Mouse (Mus musculus) ES-E14 (cell line): ENCODE measurements around the gene Kcnk12. TPM values are rescaled to one million over a fixed set of nuclear protein-coding genes. Genes with fewer than 3 reads are reported as not detected.
A peak's percentile ranks its signal among the peaks of the same experiment; 100 is the strongest.

ENCODE experiments used
- DNase-seq: peaks from one replicate; pipeline ENCODE4 v3.0.0-alpha.2; 2013; ENCODE audit warnings: low read depth, low spot score
- H3K27ac ChIP-seq: 2 replicates; pipeline ENCODE4 v1.5.1; 2012; ENCODE audit warnings: low read depth, mild to moderate bottlenecking, low read length, moderate library complexity, mixed read lengths; ENCODE audit not compliant: poor library complexity, insufficient read depth, severe bottlenecking
- H3K36me3 ChIP-seq: 2 replicates; pipeline ENCODE4 v1.6.1; 2012; ENCODE audit warnings: mild to moderate bottlenecking, low read length, moderate library complexity, mixed read lengths; ENCODE audit not compliant: control insufficient read depth, poor library complexity, insufficient read depth, severe bottlenecking
- H3K4me1 ChIP-seq, 2 experiments: fragments of 150-350 bp in 1 of 2; sonication (generic) in 1 of 2; 2 replicates each; pipeline ENCODE4 v1.6.1; 2012; ENCODE audit warnings: low read length in 2 of 2, mild to moderate bottlenecking in 1 of 2, mixed read lengths in 1 of 2; ENCODE audit not compliant: control insufficient read depth in 2 of 2, insufficient read depth in 2 of 2, poor library complexity in 1 of 2
- H3K4me3 ChIP-seq, 2 experiments: fragments of 150-350 bp in 1 of 2; sonication (generic) in 1 of 2; 2 replicates each; pipeline ENCODE4 v1.5.1; 2012; ENCODE audit warnings: low read length in 2 of 2, low read depth in 1 of 2, mild to moderate bottlenecking in 1 of 2, mixed read lengths in 1 of 2; ENCODE audit not compliant: insufficient read depth in 1 of 2, poor library complexity in 1 of 2, severe bottlenecking in 1 of 2
- H3K9ac ChIP-seq: 2 replicates; pipeline ENCODE4 v1.6.1; 2012; ENCODE audit warnings: low read depth, mild to moderate bottlenecking, low read length, mixed read lengths; ENCODE audit not compliant: poor library complexity, insufficient read depth, severe bottlenecking
- H3K9me3 ChIP-seq: fragments of 150-350 bp; sonication (generic); 2 replicates; pipeline ENCODE4 v1.6.1; 2012; ENCODE audit warnings: low read depth, mild to moderate bottlenecking, low read length; ENCODE audit not compliant: control insufficient read depth, insufficient read depth
- CHD2 ChIP-seq: IDR thresholded peaks from 2 replicates; pipeline ENCODE4 v1.6.1; 2014; ENCODE audit warnings: mild to moderate bottlenecking, low read depth, low read length, inconsistent platforms
- HCFC1 ChIP-seq: IDR thresholded peaks from 2 replicates; pipeline ENCODE4 v1.6.1; 2012; ENCODE audit warnings: low read length, inconsistent platforms, borderline replicate concordance; ENCODE audit not compliant: insufficient read depth
- MAFK ChIP-seq: IDR thresholded peaks from 2 replicates; pipeline ENCODE4 v1.6.1; 2014; ENCODE audit warnings: mild to moderate bottlenecking, low read depth, low read length, inconsistent platforms; ENCODE audit not compliant: insufficient read depth
- ZC3H11A ChIP-seq: IDR thresholded peaks from 2 replicates; pipeline ENCODE4 v1.6.1; 2012; ENCODE audit warnings: low read depth, mild to moderate bottlenecking, inconsistent platforms, low read length, borderline replicate concordance
- ZNF384 ChIP-seq: IDR thresholded peaks from 2 replicates; pipeline ENCODE4 v1.6.1; 2012; ENCODE audit warnings: low read depth, low read length, inconsistent platforms
- in situ Hi-C, 2 experiments: fragments of 600-800 bp; cut with MboI; formaldehyde crosslinking; loops; one replicate each; pipeline ENCODE4 v1.15.1; 2025; ENCODE audit warnings: low sequenced_read_pairs in 2 of 2, inconsistent platforms in 1 of 2; ENCODE audit not compliant: unreplicated experiment in 2 of 2
- total RNA-seq: library from RNA; depleted of rRNA; stranded (reverse); fragments of 300-350 nt; gene quantifications from 2 replicates; pipeline ENCODE4 v1.2.3, GENCODE M21; 2012; rRNA removed

The Kcnk12 gene
- total RNA-seq, 1 experiment: 1.8 TPM

DNA sequence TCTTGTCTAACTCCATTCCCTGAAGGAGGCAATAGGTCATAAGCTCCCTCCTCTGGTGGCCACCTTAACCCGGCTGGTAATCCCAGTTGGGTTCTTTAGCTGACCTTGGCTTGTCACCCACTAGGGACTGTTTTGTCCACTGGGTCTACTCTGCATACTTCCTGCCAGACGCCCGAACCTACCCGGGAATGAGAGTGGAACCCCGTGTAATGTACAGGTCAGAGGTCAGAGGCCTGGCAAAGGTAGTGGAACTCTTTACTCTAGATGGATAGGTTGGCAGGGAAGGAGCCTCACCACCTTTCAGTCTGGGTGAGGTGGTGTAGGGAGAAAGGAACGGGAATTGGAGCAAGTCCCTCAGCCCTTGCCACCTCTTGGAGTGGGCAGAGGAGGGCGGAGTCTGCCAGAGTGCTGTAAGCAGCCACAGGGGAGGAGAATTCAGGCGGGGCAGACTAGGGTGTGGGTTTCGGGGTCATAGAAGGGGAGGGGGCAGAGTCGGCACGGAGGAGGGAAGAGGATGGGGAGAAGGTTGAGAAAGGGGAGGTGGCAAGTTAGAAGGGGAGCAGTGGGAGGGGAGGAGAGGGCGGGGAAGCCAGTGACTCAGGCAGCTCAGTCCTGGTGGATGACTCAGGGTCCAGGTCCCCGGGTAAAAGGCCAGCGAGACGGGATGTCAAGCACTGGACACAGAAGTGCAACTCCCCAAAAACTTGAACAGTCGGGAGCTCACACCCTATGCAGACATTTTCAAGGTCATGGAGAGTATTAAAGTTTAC lies 98.6 kb downstream of the Kcnk12 start:
- Histone ChIP-seq H3K27ac (no peak overlapping the region), H3K4me3 (no peak overlapping the region; a peak in 1 of 4 replicates), H3K36me3 (peaks cover 62% of the 10 kb centered on the region), H3K4me1 (peaks cover 10 to 42% of the 10 kb centered on the region in 2 experiments; a peak in 3 of 4 replicates), H3K9me3 (no peaks in the 10 kb centered on the region), H3K9ac (no peak overlapping the region)
- TF ChIP-seq ZC3H11A (no peak), HCFC1 (no peak), MAFK (no peak), CHD2 (no peak), ZNF384 (no peak)
- no peak for DNase-seq
- in situ Hi-C loops: no loop called here

- DNase-seq: no peak
- in situ Hi-C loops: no loop called here
- H3K9me3 ChIP-seq: no peaks in the 10 kb centered on the region
- H3K4me1 ChIP-seq: peaks cover 10 to 36% of the 10 kb centered on the region in 2 experiments; a peak in 3 of 4 replicates
- peak overlapping the region; percentile 41; the same call in 1 of the 2 replicates for H3K27ac ChIP-seq
- TF ChIP-seq ZC3H11A (no peak), ZNF384 (no peak)
- H3K9ac ChIP-seq: peak overlapping the region; percentile 35; the same call in 1 of the 2 replicates
- no peak overlapping the region for H3K4me3 ChIP-seq
- H3K36me3 ChIP-seq: peaks cover 59% of the 10 kb centered on the region
Measured at GRCm38 (mm10) chr17:87696814-87697213, 101.0 kb downstream of the Kcnk12 start.

DNA sequence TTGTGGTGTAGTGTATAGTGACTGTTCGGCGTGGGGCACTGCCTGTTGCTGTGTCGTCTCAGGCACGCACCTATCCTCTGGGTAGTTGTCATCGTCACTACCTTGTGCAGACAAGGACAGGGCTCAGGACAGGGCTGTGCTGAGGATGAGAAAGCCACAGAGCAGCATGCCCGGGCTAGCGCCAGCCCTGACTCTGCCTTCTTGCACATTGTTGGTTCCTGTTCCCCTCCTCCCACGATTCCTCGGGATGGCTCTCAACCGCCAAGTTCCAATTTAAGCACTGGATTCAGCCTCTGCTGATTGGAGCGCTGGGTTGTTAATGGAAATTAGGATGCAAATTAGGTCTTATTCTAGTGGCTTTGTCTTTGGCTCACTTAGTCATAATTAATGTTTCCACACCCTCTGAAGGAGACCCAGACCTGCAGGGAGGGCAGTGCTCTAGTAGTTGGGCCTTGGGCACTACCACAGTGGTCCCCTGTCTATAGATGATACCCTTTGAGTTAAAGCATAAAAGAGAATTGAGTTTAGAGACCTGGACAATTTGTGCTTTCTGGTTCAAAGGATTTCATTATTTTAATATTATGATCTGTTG lies 101.8 kb downstream of the Kcnk12 start:
- no peak overlapping the region for H3K4me3 ChIP-seq
- peaks cover 55% of the 10 kb centered on the region for H3K36me3 ChIP-seq
- peak overlapping the region; percentile 34; the same call in 1 of the 2 replicates for H3K9ac ChIP-seq
- in situ Hi-C loops: no loop called here
- peak overlapping the region; percentile 96 for H3K27ac ChIP-seq
- H3K9me3 ChIP-seq: no peaks in the 10 kb centered on the region
- H3K4me1 ChIP-seq: peaks cover 10 to 34% of the 10 kb centered on the region in 2 experiments; a peak in 3 of 4 replicates
- DNase-seq: peak; percentile 53
- no peak for TF ChIP-seq MAFK
- TF ChIP-seq HCFC1: no peak
- no peak for TF ChIP-seq ZNF384
- no peak for TF ChIP-seq CHD2
- no peak for TF ChIP-seq ZC3H11A

Other genes starting within 250 kb of the Kcnk12 start
- 170 and 405 TPM in 2 replicates for gene Epcam, start 162.0 kb downstream of the Kcnk12 start, total RNA-seq
- gene Msh2, start 125.7 kb downstream of the Kcnk12 start, total RNA-seq: 102 and 120 TPM in 2 replicates
- not detected in 2 replicates for gene Rpl36-ps4, start 123.0 kb upstream of the Kcnk12 start, total RNA-seq
- 215 and 247 TPM in 2 replicates for gene Msh6, start 177.1 kb upstream of the Kcnk12 start, total RNA-seq